Mouse (Mus musculus) spleen, postnatal 36 days (tissue): Measurements from ENCODE around the gene Nsun5.

Source experiments
- DNase-seq, 2 experiments: peaks; one replicate each; pipeline ENCODE4 v3.0.0; 2022; ENCODE audit warnings: low spot score in 2 of 2, mixed read lengths in 1 of 2

The Nsun5 gene

GRCm38 (mm10) chr5:135373601-135374000 lies 3.8 kb downstream of the Nsun5 start:
- DNase-seq: no peak

- DNase-seq: no peak
These were observed 5.4 kb downstream of the Nsun5 start for GRCm38 (mm10) chr5:135375167-135375566.

GRCm38 (mm10) chr5:135376341-135376740 lies 6.6 kb downstream of the Nsun5 start:
- no peak for DNase-seq

- DNase-seq: no peak
These were observed 10.9 kb downstream of the Nsun5 start for GRCm38 (mm10) chr5:135380681-135381080.

DNA sequence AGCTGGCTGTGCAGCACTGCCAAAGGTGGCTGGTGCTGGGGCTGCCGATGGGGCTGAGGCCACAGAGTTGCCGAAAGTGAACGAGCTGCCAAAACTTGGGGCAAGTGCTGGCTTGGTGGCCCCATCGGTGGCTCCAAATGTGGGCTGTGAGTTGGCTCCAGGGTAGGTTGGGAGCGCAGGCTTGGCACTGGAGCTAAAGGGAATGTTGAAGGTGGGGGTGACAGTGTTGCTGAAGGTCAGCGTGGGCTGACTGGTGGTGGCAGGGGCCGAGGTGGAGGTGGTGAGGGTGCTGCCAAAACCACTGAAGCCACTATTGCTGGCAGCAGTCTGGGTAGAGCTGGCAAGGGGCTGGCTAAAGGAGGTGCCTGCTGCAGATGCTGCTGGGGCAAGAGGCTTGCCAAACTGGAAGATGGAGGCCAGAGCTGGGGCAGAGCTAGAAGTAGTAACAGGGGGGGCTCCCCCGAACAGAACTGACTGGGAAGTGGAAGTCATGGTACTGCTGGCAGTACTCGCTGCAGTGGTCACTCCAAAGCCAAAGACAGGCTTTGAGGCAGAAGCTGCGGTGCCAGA lies 11.7 kb downstream of the Nsun5 start:
- no peak for DNase-seq

DNA sequence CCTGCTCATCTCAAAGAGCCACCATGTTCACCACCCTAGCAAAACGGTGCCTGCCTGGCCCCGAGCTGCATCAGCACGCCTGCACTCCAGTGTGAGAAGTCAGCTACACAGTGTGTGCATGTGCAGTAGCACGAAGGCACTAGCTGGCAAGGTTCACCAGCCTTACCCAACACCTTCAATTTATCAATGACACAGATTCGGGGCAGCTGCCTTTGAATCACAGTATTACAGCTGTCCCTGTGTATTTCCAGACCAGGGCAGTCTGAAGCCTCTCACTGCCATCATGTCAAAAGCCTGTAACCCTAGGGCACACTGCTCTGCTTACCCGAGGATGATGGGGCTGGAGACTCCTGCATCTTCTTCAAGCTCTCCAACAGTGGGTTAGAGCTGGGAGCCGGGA lies 13.0 kb downstream of the Nsun5 start:
- DNase-seq: no peak

DNA sequence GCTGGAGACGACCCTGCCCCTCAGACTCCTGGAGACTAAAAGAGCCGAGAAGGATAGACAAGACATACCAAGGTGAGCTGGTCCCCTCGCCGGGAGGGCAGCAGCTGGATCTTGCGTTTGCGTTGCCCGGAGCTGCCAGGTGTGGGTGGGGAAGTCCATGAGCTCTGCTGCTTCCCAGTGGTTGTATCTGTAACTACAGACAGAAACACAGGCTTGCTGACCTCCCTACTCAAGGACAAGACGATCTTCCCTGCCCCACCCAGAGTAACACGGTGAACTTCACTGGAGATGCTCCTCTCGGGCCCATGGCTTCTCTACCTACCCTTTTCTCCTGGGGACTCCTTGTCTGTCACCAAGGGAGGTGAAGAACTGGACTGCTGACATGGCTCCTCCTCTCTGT lies 14.0 kb downstream of the Nsun5 start:
- no peak for DNase-seq

GRCm38 (mm10) chr5:135394004-135394823 lies 24.5 kb downstream of the Nsun5 start, which contains the start of gene Pom121:
Pom121 (minus strand) TSS chr5:135394546.
- peak; percentile 76 to 82 for DNase-seq

- peak; percentile 29 to 52 for DNase-seq
These were observed 26.1 kb downstream of the Nsun5 start for GRCm38 (mm10) chr5:135395826-135396225.

DNA sequence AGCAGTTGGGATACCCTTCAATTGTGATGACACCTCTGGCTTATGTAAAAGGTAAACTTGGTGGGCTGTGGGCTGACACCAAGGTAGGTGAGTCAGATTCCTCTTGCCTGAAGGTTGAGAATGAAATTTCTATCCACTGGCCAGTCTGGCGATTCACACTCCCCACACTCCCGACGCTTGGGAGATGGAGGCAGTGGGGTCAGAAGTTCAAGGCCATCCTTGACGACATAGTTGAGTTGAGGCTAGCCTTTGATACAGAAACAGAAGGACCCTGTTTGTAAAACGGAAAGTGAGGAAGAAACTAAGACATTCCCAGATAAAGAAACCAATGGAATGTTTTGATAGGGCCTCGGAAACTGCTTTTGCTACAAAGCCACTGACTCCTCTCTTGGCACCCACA lies 29.6 kb downstream of the Nsun5 start:
- no peak for DNase-seq

GRCm38 (mm10) chr5:135400244-135400643 lies 30.5 kb downstream of the Nsun5 start:
- peak; percentile 57 to 62 for DNase-seq

DNA sequence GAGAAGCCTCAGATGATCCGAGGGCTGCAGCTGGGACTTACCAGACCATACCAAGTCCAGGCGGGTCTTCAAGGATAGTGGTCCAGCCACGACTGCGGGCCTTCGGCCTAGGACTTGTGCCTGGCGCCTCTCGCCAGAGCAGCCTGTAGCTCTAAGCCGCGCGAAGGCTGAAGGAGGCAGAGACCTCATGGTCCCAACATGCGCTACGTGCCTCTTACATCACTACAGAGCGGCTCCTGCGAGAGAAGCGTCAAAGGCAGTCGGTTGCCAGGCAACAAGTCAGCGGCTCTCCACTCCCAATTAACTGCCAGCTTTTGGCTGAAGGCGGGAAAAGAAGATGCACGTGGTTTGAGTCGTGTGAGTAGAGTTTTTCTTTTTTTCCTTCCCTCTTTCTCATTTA lies 34.9 kb downstream of the Nsun5 start:
- DNase-seq: no peak

- no peak for DNase-seq
These were observed 35.7 kb downstream of the Nsun5 start for GRCm38 (mm10) chr5:135405437-135405836.

GRCm38 (mm10) chr5:135408114-135408513 lies 38.4 kb downstream of the Nsun5 start:
- DNase-seq: peak in 1 of 2 experiments; percentile 25

- DNase-seq: no peak
These were observed 40.5 kb downstream of the Nsun5 start for GRCm38 (mm10) chr5:135410266-135410665.
